Mouse (Mus musculus): Measurements from ENCODE around the gene Sec23ip. TPM values are rescaled to one million over a fixed set of nuclear protein-coding genes. Genes with fewer than 3 reads are reported as not detected.

Sec23ip gene
- polyA plus RNA-seq, 1 experiment from 2014 or later, result 26.0 TPM

DNA sequence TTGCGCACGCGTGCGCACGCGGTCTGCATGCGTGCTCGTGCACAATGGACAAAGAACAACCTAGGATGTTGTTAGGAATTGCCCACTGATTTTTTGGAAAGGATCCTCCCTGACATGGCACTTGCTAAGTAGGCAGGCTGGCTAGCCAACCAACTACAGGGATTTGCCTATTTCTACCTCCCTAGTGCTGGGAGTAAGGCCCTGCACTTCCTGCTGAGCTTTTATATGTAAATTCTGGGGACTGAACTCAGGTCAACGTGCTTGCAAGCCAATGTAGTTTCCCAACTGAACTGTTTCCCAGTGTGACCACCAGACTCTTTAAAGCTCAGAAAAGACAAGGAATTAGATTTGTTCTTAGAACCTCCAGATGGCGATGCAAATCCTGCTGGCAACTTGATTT, 17.7 kb upstream of the Sec23ip start:
- H3K9ac ChIP-seq (ENCODE audit: low read depth, low read length), result no peak overlapping the region
- no peaks in the 10 kb centered on the region for H3K9me3 ChIP-seq (replicated peaks; ENCODE audit: low read length)
- no peak overlapping the region for H3K4me3 ChIP-seq (replicated peaks; ENCODE audit: low read depth, low read length)
- peak; percentile 13; the same call in 1 of the 2 replicates for TF ChIP-seq CTCF (IDR thresholded peaks at IDR 0.05; ENCODE audit: low read depth)
- DNase-seq (ENCODE audit: low spot score) (no peak), ATAC-seq (replicated peaks; ENCODE audit: low FRiP score, low read depth) (no peak)
- H3K4me2 ChIP-seq (ENCODE audit: low read length), result no peak overlapping the region
- WGBS, result 78% methylated on average over 10 of the region's 10 CpGs
- H3K27ac ChIP-seq, result no peak overlapping the region
- H3K4me1 ChIP-seq (replicated peaks; ENCODE audit: insufficient read depth, low read length), result 0 out of 2 replicates have a peak, but pooled peaks cover 4% of the 10 kb centered on the region
- H3K27me3 ChIP-seq (ENCODE audit: insufficient read depth, low read length), result no peaks in the 10 kb centered on the region
- peaks cover 16% of the 10 kb centered on the region; the same call in 1 of the 2 replicates for H3K36me3 ChIP-seq (ENCODE audit: insufficient read depth, low read length)

DNA sequence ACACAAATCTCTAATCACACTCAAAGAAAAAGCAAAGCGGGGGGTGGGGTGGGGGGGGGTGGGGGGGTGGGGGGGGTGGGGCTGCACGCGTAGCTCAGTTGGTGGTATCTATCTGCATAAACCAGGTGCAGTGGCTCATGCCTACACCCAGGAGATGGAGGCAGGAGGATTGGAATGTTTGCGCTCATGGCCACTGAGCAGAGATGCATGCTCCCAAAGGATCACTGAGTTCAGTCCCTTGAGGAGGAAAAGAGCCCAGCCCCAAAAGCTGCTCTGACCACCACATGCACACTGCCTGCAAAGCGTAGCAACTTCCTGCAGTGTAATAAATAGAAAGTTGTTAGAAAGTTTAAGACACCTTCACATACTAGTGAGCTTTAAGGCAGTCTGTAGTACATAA, 17.0 kb upstream of the Sec23ip start:
- ATAC-seq (replicated peaks; ENCODE audit: low FRiP score, low read depth) (no peak), DNase-seq (ENCODE audit: low spot score) (no peak)
- H3K36me3 ChIP-seq (ENCODE audit: insufficient read depth, low read length), result peaks cover 9% of the 10 kb centered on the region; the same call in 1 of the 2 replicates
- H3K27ac ChIP-seq, result no peak overlapping the region
- H3K4me2 ChIP-seq (ENCODE audit: low read length), result no peak overlapping the region
- no peak overlapping the region for H3K9ac ChIP-seq (ENCODE audit: low read depth, low read length)
- TF ChIP-seq CTCF (IDR thresholded peaks at IDR 0.05; ENCODE audit: low read depth), result no peak
- no peak overlapping the region for H3K4me3 ChIP-seq (replicated peaks; ENCODE audit: low read depth, low read length)
- H3K9me3 ChIP-seq (replicated peaks; ENCODE audit: low read length), result no peaks in the 10 kb centered on the region
- WGBS, result 70% methylated on average over 5 of the region's 5 CpGs
- H3K27me3 ChIP-seq (ENCODE audit: insufficient read depth, low read length), result no peaks in the 10 kb centered on the region
- peaks cover 4% of the 10 kb centered on the region; the same call in 1 of the 2 replicates for H3K4me1 ChIP-seq (replicated peaks; ENCODE audit: insufficient read depth, low read length)

DNA sequence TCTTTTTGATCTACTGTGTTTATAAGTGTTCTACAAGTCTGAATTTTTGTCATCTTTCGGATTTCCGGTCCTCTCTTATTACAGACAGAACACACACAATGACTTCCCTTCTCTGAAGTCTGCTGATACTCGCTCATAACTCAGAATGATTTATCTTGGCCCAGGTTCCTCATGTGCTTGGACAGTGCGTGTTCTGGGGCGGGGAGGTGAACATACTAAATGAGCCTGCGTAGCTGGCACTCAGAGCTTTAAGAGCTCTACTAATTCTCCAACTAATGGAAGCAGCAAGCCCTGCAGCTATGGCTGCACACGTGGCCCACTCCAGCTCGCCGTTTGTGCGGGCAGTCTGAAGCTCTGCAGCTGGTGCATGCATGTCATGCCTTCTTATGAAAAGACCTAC, 16.0 kb upstream of the Sec23ip start:
- TF ChIP-seq CTCF (IDR thresholded peaks at IDR 0.05; ENCODE audit: low read depth), result no peak
- ATAC-seq (replicated peaks; ENCODE audit: low FRiP score, low read depth), result no peak
- Histone ChIP-seq H3K4me3 (replicated peaks; ENCODE audit: low read depth, low read length) (no peak overlapping the region), H3K9ac (ENCODE audit: low read depth, low read length) (no peak overlapping the region), H3K4me1 (replicated peaks; ENCODE audit: insufficient read depth, low read length) (peaks cover 4% of the 10 kb centered on the region; the same call in 1 of the 2 replicates), H3K27ac (no peak overlapping the region), H3K9me3 (replicated peaks; ENCODE audit: low read length) (no peaks in the 10 kb centered on the region), H3K36me3 (ENCODE audit: insufficient read depth, low read length) (peaks cover 4% of the 10 kb centered on the region; the same call in 1 of the 2 replicates), H3K27me3 (ENCODE audit: insufficient read depth, low read length) (no peaks in the 10 kb centered on the region), H3K4me2 (ENCODE audit: low read length) (no peak overlapping the region)
- DNase-seq (ENCODE audit: low spot score), result peak; percentile 66
- 57% methylated on average over 10 of the region's 10 CpGs for WGBS

DNA sequence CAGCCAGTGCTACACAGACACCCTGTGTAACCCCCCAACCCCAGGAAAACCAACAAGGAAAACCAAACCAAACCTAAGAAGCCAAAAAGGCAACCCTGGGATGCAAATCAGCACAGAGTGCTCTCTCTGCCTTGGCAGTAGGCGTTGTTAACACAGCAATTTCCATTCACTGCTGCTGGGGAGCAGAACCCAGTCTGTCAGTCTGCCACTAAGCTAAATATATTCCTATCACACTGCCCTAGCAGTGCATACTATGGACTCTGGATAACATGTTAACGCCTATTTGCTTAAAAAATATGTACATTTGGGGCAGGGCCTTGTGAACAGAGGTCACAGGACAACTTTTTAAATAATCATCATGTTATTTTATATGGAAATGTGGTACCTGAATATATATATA, 13.2 kb upstream of the Sec23ip start:
- no peak for ATAC-seq (replicated peaks; ENCODE audit: low FRiP score, low read depth)
- Histone ChIP-seq H3K36me3 (ENCODE audit: insufficient read depth, low read length) (no peaks in the 10 kb centered on the region), H3K4me3 (replicated peaks; ENCODE audit: low read depth, low read length) (no peak overlapping the region), H3K27ac (no peak overlapping the region), H3K4me2 (ENCODE audit: low read length) (no peak overlapping the region), H3K9ac (ENCODE audit: low read depth, low read length) (no peak overlapping the region), H3K4me1 (replicated peaks; ENCODE audit: insufficient read depth, low read length) (no peaks in the 10 kb centered on the region; the same call in 1 of the 2 replicates), H3K9me3 (replicated peaks; ENCODE audit: low read length) (no peaks in the 10 kb centered on the region), H3K27me3 (ENCODE audit: insufficient read depth, low read length) (no peaks in the 10 kb centered on the region)
- TF ChIP-seq CTCF (IDR thresholded peaks at IDR 0.05; ENCODE audit: low read depth), result no peak
- WGBS, result 86% methylated on average over 2 of the region's 2 CpGs
- DNase-seq (ENCODE audit: low spot score), result no peak

DNA sequence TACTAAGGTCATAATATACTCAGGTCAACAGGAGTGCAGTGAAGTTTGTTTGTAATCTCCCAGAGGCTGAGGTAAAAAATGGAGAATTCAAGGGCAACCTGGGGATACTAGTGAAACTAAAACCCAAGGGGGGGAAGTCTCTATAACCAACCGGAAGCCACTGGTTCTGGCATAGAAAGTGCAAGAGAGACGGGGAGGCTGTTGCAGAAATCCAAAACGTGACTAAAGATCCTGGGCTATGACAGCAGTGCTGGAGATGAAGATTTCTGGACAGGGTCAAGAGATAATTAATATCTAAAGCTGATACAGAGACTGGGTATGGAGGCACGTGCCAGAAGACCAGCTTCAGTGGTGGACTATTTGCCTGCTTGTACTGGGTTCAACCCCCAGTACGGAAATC, 6.7 kb upstream of the Sec23ip start:
- H3K27ac ChIP-seq, result no peak overlapping the region
- TF ChIP-seq CTCF (IDR thresholded peaks at IDR 0.05; ENCODE audit: low read depth), result no peak
- WGBS, result 49% methylated on average over 5 of the region's 5 CpGs
- ATAC-seq (replicated peaks; ENCODE audit: low FRiP score, low read depth) (no peak), DNase-seq (ENCODE audit: low spot score) (no peak)
- peaks cover 13% of the 10 kb centered on the region; the same call in 1 of the 2 replicates for H3K4me1 ChIP-seq (replicated peaks; ENCODE audit: insufficient read depth, low read length)
- no peaks in the 10 kb centered on the region for H3K36me3 ChIP-seq (ENCODE audit: insufficient read depth, low read length)
- H3K4me2 ChIP-seq (ENCODE audit: low read length), result peak overlapping the region; percentile 90
- no peaks in the 10 kb centered on the region for H3K9me3 ChIP-seq (replicated peaks; ENCODE audit: low read length)
- H3K27me3 ChIP-seq (ENCODE audit: insufficient read depth, low read length), result no peaks in the 10 kb centered on the region
- H3K4me3 ChIP-seq (replicated peaks; ENCODE audit: low read depth, low read length), result no peak overlapping the region
- no peak overlapping the region for H3K9ac ChIP-seq (ENCODE audit: low read depth, low read length)

DNA sequence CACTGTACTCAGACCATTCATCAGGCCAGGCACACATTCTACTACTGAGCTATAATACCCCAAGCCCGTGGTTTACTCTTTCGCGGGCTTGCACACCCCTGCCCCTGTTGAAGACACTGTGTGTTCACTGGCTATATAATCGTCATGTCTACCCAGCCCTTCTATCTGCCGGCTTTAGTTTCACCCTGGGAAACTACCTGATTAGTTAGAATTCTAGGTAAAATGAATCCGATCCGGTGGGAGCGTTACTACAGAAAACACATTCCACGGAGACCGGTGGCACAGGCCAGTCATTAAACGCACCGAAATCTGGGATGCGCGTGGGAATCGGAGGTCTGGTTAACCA, 5.7 kb upstream of the Sec23ip start:
- no peak for TF ChIP-seq CTCF (IDR thresholded peaks at IDR 0.05; ENCODE audit: low read depth)
- WGBS, result under 1% methylated on average over 15 of the region's 15 CpGs
- H3K9ac ChIP-seq (ENCODE audit: low read depth, low read length), result peak overlapping the region; percentile 98
- no peaks in the 10 kb centered on the region for H3K36me3 ChIP-seq (ENCODE audit: insufficient read depth, low read length)
- peak overlapping the region; percentile 90 for H3K4me2 ChIP-seq (ENCODE audit: low read length)
- no peaks in the 10 kb centered on the region for H3K27me3 ChIP-seq (ENCODE audit: insufficient read depth, low read length)
- H3K9me3 ChIP-seq (replicated peaks; ENCODE audit: low read length), result no peaks in the 10 kb centered on the region
- peak overlapping the region; percentile 99 for H3K4me3 ChIP-seq (replicated peaks; ENCODE audit: low read depth, low read length)
- peaks cover 13% of the 10 kb centered on the region; the same call in 1 of the 2 replicates for H3K4me1 ChIP-seq (replicated peaks; ENCODE audit: insufficient read depth, low read length)
- peak overlapping the region; percentile 89; the same call in 1 of the 2 replicates for H3K27ac ChIP-seq
- DNase-seq (ENCODE audit: low spot score) (no peak), ATAC-seq (replicated peaks; ENCODE audit: low FRiP score, low read depth) (no peak)

All from kidney, postnatal 0 days (tissue).